Mouse (Mus musculus): ENCODE data around the gene Kif5a.

DNA sequence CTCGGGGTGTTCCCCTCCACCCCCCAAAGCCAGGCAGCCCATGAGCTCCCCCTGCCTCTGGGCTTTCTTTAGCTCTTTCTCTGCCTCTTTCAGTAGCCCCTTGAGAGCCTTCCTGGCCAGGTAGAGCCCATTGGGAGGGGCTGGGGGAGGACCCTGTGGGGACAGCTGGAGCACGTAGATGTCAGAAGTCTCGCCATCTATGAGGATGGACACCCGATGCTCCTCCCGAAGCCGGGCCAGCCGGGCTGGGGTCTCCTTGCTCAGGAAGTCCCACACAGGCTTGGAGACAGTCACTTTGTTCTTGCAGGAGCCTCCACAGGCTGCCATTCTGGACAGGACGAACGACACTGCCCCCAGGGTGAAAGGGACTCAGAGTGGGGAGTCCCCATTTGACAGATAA, 70.1 kb downstream of the Kif5a start:
- TF ChIP-seq CTCF (conservative IDR thresholded peaks at IDR 0.05; ENCODE audit: insufficient read depth, insufficient read length, low read depth, low read length): no peak
- TF ChIP-seq POLR2A (IDR thresholded peaks at IDR 0.05; ENCODE audit: low read depth, low read length): no peak
